Mouse (Mus musculus): ENCODE measurements at regions not wholly inside any gene's neighbourhood (a gene's known extent, or its start where the extent isn't known, plus 50 kb on each side); places are given as distances from the start of the nearest gene placed in this dataset.

DNA sequence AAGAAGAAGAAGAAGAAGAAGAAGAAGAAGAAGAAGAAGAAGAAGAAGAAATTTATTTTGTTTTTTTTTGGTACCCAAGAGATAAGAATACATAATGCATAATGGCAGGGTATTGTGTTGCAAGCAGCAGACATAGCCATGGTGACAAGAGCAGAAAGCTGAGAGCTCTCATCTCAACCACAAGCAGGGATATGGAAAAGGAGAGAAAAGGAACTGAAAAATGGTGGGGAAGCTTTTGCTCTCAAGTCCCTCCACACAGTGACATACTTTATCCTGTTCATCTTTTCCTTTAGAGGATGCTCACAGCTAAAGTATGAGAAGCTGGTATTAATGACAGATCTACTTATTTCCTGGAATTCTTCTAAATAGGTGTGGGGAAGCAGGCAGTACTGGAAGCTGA is 115.2 kb upstream of the Pik3r1 start:
- no peak for DNase-seq (ENCODE audit: low spot score in 2 of 2)

- DNase-seq (ENCODE audit: low spot score in 2 of 2) = no peak
These were observed 116.7 kb upstream of the Pik3r1 start for GRCm38 (mm10) chr13:101884752-101885151.

- DNase-seq (ENCODE audit: low spot score in 2 of 2) = no peak
These were observed 123.5 kb upstream of the Pik3r1 start for GRCm38 (mm10) chr13:101891473-101891872.

- no peak for DNase-seq (ENCODE audit: low spot score in 2 of 2)
These were observed 125.1 kb upstream of the Pik3r1 start for GRCm38 (mm10) chr13:101893035-101893600.

DNA sequence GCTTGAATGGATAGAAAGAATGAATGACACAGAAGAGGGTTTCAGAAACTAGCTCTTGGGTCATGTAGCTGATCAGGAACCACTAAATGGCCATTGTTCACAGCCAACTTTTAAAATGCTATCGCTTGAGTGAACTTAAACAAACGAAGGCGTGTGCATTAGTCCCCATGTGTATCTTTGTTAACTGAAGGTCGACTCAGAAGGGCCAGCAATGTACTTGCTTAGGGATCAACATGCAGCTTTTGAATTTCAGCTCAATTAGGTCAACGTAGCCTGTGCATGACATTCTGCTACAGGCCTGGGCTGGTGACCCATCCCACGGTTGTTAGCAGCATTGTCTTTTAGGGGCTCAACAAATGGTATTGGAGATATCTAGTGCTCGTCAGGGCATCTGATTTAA is 127.1 kb upstream of the Pik3r1 start:
- no peak for DNase-seq (ENCODE audit: low spot score in 2 of 2)

GRCm38 (mm10) chr13:101895686-101896085 is 127.7 kb upstream of the Pik3r1 start:
- DNase-seq (ENCODE audit: low spot score in 2 of 2) = no peak

DNA sequence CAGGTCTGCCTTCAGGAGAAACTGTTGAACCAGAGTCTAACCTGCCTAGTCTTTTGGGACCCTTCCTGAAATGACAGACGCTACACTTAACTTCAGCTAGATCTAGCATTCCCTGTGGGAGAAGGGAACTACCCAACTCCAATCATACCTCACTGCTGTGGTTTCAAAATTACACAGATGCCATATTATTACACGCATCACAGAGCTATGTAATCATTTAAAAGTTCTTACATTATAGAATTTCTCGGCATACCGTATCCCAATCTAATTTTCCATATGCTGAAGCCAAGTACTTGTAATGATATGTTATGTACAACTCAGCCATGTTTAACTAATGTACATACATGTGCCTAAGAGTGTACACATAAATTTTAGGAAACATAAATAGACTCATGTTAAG is 128.9 kb upstream of the Pik3r1 start:
- DNase-seq (ENCODE audit: low spot score in 2 of 2) = no peak

DNA sequence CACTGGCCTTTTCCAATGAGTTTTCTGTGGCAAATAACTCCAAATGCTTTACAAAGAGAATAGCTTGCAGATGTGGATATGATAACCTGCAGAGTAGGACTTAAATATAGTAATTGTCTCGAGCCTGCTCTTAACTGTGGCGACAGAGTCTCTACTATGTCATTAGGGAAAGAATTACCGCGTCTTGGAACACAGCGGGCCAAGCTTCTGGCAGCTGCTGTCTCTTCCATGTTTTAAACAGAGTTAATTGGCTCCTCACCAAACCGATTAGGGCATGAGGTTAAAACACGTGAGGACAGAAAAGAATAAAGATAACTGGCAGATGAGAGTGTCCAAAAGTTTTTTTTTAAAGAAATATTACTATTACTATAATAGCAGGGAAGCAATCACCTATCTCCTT is 134.2 kb upstream of the Pik3r1 start:
- no peak for DNase-seq (ENCODE audit: low spot score in 2 of 2)

- peak; percentile 57 to 63 for DNase-seq (ENCODE audit: low spot score in 2 of 2)
These were observed 138.1 kb upstream of the Pik3r1 start for GRCm38 (mm10) chr13:101905909-101906676.

DNA sequence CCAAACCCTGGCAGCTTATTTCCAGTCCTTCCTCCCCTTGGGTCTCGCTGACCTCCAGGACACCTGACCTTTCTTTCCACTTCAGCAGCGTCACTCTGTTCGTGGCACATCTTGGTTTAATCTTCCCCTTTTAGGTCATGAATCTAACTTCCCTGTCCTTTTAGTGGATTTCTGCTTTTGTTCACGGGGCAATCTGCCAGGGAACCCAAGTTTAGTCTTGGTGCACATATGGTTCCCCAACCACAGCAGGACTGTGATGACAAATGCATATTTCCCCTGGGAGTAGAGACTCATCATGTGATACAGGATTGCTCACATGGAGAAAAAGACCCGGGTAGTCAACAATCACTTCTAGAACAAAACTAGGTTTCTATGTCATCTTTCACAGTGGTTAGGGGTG is 141.0 kb upstream of the Pik3r1 start:
- DNase-seq (ENCODE audit: low spot score in 2 of 2) = peak in 1 of 2 experiments; percentile 63

DNA sequence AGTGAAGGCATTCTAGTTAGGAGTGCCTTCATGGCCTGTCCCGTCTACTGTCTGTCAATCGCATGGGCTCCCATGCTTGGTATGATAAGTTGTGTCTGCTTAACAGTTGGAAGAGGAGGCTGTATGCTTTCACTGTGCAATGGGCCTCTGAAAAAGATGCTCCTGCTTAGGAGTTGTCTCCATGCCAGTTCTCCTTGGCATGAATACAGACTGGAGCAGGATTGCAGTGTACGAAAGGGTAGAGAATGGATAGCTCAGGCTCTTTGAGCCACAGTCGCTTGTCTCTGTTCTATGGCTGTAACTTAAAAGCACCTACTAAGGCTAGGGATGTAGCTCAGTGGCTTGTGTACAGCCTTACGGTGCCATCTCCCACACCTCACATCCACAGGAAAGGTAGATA is 142.7 kb upstream of the Pik3r1 start:
- DNase-seq (ENCODE audit: low spot score in 2 of 2) = peak in 1 of 2 experiments; percentile 25

GRCm38 (mm10) chr13:101914132-101914531 is 146.1 kb upstream of the Pik3r1 start:
- DNase-seq (ENCODE audit: low spot score in 2 of 2) = no peak

- DNase-seq (ENCODE audit: low spot score in 2 of 2) = peak in 1 of 2 experiments; percentile 60
These were observed 146.9 kb upstream of the Pik3r1 start for GRCm38 (mm10) chr13:101914691-101915541.

DNA sequence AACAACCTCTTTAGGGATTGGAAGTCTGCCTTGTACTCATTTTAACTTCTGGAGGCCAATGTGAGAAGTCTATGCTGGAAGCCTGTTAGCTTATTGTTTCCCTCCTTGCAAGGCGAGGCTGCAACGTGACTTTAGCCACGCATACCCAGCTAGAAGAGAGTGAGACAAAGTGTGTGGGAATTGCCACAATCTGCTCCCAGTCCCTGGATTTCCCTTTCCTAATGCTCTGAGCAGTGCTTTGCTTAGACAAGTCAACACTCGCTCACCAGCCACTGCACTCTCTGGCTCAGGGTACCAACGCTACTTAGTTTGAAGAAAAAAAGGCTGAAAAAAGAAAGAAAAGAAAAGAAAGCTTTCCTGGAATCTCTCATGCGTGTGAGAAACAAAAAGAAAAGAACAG is 147.5 kb upstream of the Pik3r1 start:
- peak in 1 of 2 experiments; percentile 64 for DNase-seq (ENCODE audit: low spot score in 2 of 2)

- DNase-seq (ENCODE audit: low spot score in 2 of 2) = no peak
These were observed 148.1 kb upstream of the Pik3r1 start for GRCm38 (mm10) chr13:101915948-101916594.

DNA sequence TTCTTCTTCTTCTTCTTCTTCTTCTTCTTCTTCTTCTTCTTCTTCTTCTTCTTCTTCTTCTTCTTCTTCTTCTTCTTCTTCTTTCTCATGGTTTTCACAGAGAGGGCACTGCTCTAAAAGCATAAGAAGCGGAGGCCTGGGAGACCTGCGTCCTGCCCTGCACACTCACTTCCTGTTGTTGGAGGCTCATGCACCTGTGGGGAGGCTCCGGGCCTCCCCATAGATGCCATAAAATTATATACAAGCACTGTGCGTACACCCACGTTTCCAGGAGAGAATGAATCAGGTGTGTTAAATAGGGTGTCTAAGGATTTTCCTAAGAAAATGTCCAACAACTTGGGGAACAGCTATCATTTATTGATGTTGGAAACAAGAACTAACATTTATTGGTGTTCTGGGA is 148.9 kb upstream of the Pik3r1 start:
- DNase-seq (ENCODE audit: low spot score in 2 of 2) = no peak

DNA sequence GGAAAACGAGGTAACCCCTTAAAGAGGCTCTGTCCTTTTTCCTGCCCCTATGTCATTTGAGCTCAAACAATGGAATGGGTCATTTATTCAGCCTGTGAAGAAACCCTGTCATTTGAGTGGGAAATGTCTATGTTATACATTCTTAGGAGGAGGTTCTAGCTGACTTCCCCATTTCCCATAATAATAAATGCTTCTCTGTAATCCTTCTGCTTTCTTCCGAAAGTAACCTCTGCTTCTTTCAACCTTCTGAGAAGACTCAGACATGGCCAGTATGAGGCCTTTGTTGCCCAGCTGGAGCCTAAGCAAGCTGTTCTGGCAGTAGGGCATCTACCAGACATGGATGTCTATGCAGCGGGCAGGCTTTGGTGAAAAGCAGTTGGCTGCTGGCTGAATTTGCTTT is 150.2 kb upstream of the Pik3r1 start:
- no peak for DNase-seq (ENCODE audit: low spot score in 2 of 2)

GRCm38 (mm10) chr13:101919266-101919665 is 151.2 kb upstream of the Pik3r1 start:
- no peak for DNase-seq (ENCODE audit: low spot score in 2 of 2)

DNA sequence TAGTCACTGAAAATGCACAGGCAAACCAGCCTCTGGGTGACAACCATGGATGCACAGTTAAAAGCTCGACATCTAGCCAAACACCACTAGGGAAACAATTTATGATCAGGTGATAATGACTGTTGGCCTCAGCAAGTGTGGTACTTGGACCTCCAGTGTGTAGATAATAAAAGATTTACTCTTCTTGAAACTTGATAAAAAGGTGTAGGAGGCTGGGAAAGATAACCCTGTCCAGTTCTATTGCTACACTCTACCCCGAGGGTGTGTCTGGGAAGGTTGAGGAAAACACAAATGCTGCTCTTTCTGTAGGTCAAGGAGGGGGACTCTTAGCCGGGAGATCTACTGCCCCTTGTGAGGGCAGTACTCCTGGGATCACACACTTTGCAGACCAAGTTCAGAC is 152.4 kb upstream of the Pik3r1 start:
- DNase-seq (ENCODE audit: low spot score in 2 of 2) = no peak

DNA sequence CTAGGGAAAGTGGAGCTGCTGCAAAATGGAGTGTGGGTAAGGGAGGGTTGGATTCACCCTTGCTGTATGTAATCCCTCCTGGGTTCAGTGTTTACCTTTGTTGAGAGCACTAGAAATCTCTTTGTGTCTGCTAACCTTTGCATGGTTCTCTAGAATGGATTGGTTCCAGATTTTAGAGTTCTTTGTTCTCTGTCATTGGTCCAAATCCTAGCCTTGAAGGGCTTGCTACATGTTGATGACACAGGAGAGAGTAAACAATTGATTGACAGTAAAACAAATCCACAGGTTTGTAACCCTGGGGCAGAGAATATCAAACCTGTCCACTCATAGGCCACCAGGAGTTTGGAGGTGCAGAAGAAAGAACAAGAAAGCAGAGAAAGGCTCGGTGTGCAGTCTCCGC is 156.6 kb upstream of the Pik3r1 start:
- DNase-seq (ENCODE audit: low spot score in 2 of 2) = no peak

DNA sequence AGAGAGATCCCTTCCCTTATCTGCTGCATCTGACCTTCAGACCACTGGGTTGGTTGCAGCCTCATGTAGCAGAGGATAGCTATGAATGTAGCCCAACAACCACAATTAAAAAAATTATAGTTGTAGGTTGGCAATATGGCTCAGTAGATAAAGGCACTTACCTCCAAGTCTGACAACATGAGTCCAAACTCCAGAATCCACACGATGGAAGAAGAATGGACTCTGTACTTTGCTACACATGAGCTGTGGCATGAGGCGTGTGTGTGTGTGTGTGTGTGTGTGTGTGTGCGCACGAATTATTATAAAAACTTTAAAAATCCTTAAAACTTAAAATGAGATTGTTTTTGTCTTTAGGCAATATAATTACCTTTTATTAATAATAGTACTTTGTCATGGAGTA is 163.2 kb upstream of the Pik3r1 start:
- no peak for DNase-seq (ENCODE audit: low spot score in 2 of 2)

- no peak for DNase-seq (ENCODE audit: low spot score in 2 of 2)
These were observed 163.9 kb upstream of the Pik3r1 start for GRCm38 (mm10) chr13:101931882-101932281.

Measured in left cerebral cortex, adult 9 months (tissue).